Mouse (Mus musculus): Measurements from ENCODE around the gene Aanat.
"Not testable (repeated sequence)": the region's sequence is repeated elsewhere in the genome, so short reads cannot be mapped to it uniquely, and the experiment has no call there.

Gene Aanat

GRCm38 (mm10) chr11:116627072-116628020 is 41.1 kb downstream of the Aanat start:
- DNase-seq (ENCODE audit: low read depth, low spot score) = peak; percentile 55

DNA sequence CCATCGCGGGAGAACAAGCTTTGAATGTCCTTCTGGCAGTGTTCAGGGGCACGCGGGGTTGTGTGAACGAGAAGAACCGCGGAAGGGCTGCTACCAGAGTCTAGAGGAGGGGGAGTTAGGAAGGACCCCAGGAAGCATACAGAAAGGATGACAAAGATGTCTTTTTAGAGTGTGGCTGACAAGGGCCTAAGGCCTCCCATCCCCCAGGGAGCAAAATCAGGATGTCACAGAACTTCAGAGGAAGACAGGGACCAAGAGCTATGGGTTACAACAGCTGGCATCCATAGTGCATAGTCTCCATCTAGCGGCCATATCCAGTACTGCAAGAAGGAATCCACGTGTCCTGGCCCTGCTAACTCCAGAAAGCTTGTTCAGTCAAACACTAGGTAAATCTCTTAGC is 42.5 kb downstream of the Aanat start:
- peak; percentile 98 for DNase-seq (ENCODE audit: low read depth, low spot score)

- DNase-seq (ENCODE audit: low read depth, low spot score) = no peak
Observed at GRCm38 (mm10) chr11:116629472-116629871, 43.2 kb downstream of the Aanat start.

GRCm38 (mm10) chr11:116630171-116630965 is 44.1 kb downstream of the Aanat start:
- DNase-seq (ENCODE audit: low read depth, low spot score) = no peak

DNA sequence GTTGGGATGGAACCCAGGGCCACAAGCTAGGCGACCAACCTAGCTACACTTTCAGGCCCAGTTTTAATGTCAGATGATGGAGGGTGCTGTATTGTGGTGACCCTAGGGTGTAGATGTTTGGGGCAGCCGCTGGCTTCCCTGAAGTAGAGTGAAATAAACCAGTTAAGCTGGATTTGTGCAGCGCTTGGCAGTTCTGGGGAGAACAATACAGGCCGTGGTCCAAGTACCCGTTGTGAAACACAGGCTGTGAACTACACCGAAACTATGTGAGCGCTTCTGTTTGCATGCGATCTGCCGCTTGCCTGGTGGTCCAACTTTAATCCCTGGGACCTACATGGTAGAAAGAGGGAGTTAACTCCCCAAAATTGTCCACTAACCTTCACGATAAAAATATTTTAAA is 46.7 kb downstream of the Aanat start:
- no peak for DNase-seq (ENCODE audit: low read depth, low spot score)

DNA sequence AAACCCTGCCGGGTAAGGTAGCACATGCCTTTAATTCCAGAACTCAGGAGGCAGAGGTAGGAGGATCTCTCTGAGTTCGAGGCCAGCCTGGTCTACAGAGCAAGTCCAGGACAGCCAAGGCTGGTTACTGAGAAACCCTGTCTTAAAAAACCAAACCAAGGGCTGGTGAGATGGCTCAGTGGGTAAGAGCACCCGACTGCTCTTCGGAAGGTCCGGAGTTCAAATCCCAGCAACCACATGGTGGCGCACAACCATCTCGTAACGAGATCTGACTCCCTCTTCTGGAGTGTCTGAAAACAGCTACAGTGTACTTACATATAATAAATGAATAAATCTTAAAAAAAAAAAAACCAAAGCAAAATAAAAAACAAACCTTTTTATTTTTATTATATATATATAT is 50.4 kb downstream of the Aanat start:
- DNase-seq (ENCODE audit: low read depth, low spot score) = not testable (repeated sequence)

GRCm38 (mm10) chr11:116641168-116641567 is 54.9 kb downstream of the Aanat start:
- DNase-seq (ENCODE audit: low read depth, low spot score) = no peak

- DNase-seq (ENCODE audit: low read depth, low spot score) = no peak
Observed at GRCm38 (mm10) chr11:116641731-116642130, 55.5 kb downstream of the Aanat start.

DNA sequence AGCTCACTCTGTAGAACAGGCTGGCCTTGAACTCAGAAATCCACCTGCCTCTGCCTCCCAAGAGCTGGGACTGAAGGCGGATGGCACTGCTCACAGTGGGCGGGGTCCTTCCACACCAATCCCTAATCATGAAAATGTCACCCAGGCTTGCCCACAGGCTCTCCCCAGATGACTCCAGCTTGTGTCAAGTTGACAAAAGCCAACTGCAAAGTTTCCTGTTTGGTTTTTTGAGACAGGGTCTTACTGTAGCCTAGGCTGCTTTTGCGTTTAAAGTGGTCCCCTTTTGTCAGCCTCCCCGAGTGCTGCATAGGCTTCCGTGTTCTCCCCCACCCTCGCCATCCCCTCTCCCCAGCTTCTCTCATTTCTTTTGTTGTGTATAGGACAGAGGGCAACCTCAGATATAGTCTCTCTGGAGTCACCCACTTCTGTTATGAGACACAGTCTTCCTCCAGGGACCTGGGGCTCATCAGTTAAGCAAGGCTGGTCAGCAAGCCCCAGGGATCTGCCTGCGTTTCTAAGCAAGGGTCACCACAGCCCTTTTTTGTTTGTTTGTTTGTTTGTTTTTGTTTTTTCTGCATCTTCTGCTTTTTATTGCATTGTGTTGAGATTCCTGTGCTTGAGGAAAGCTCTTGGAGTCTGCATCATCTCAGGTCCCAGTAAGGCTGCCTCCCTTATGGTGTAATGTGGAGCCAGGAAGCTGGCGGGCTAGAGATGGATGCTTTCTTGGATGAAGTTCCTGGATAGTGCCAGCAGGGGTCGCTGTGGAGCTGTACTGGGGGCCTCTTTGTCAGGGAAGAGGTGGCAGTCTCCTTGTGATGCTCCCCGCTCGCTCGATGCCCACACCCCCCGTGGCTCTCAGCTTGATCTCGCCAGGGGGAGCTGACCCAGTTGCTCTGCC is 56.7 kb downstream of the Aanat start:
- DNase-seq (ENCODE audit: low read depth, low spot score) = peak; percentile 95

GRCm38 (mm10) chr11:116643579-116644224 is 57.5 kb downstream of the Aanat start:
- DNase-seq (ENCODE audit: low read depth, low spot score) = no peak

DNA sequence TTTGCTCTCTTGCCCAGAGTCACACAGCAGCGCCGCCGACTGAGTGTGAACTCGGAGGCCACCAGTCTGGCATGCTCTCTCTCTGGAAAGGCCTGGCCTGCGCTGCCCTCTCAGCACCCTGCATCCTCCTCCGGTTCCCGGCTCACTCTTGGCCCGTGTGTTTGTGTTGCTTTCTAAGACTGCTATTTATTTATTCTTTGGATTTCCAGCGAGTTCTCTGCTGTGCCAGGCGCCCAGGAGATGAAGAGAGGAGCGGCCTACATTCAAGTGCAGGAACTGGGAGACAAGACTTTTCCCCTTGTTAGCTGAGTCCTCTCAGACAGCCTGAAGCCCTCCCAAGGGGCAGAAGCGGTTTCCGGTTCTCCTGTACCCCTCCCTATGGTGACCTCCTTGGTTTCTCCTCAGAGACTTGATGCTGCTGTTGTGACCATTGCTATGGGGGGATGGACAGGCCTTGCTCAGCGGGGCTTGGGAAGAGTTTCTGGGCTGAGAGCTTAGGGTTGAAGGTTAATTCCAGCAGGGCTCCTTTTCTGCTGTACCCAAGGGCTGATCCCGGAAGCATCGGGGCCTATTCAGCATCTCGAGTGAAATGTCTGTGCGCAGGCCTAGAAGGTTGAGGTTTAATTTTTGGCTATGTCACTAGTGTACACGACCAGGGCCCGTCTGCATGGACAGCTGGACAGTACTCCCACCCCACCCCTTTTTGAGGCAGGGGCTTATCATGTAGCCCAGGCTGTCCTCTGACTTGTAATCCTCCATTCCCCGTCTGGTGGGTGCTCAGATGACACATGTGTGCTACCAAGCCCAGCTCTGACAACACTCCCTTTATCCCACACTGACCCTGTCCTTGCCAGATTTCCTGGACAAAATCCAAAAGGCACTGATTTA is 58.2 kb downstream of the Aanat start:
- no peak for DNase-seq (ENCODE audit: low read depth, low spot score)

- no peak for DNase-seq (ENCODE audit: low read depth, low spot score)
Observed at GRCm38 (mm10) chr11:116645446-116646110, 59.3 kb downstream of the Aanat start.

GRCm38 (mm10) chr11:116646136-116646535 is 59.9 kb downstream of the Aanat start:
- DNase-seq (ENCODE audit: low read depth, low spot score) = peak; percentile 84

GRCm38 (mm10) chr11:116646771-116647170 is 60.5 kb downstream of the Aanat start:
- no peak for DNase-seq (ENCODE audit: low read depth, low spot score)
